Mouse (Mus musculus) CH12.LX (cell line): ENCODE data around the gene Hspa12a. TPM values are rescaled to one million over a fixed set of nuclear protein-coding genes. Genes with fewer than 3 reads are reported as not detected.

Experiments
- DNase-seq: peaks from one replicate; pipeline ENCODE4 v3.0.0-alpha.2; 2013; ENCODE audit errors: extremely low read depth
- H3K27ac ChIP-seq: 2 replicates; pipeline ENCODE4 v1.5.1; 2012; ENCODE audit warnings: low read depth, mild to moderate bottlenecking, control low read depth, moderate library complexity; ENCODE audit not compliant: insufficient read depth
- H3K27me3 ChIP-seq: replicated peaks from 2 replicates; pipeline ENCODE3; 2012; ENCODE audit warnings: inconsistent platforms
- H3K36me3 ChIP-seq, 2 experiments: replicated peaks in 1 of 2; 2 replicates each; pipeline versions ENCODE3 to v1.6.1; 2012; ENCODE audit warnings: inconsistent platforms in 1 of 2, low read length in 1 of 2, mild to moderate bottlenecking in 1 of 2, mixed read lengths in 1 of 2, moderate library complexity in 1 of 2; ENCODE audit not compliant: control insufficient read depth in 1 of 2, insufficient read depth in 1 of 2
- H3K4me1 ChIP-seq, 2 experiments: 2 replicates each; pipeline ENCODE4 v1.6.1; 2012; ENCODE audit warnings: inconsistent platforms in 1 of 2, moderate library complexity in 1 of 2; ENCODE audit not compliant: insufficient read depth in 2 of 2, control insufficient read depth in 1 of 2
- H3K4me2 ChIP-seq: 2 replicates; pipeline ENCODE4 v1.6.1; 2012; ENCODE audit warnings: low read depth, mild to moderate bottlenecking, control low read depth; ENCODE audit not compliant: poor library complexity, insufficient read depth, severe bottlenecking
- H3K4me3 ChIP-seq, 3 experiments: fragments of 150-350 bp in 1 of 3; sonication (generic) in 1 of 3; replicated peaks in 1 of 3; 2 replicates each; pipeline versions ENCODE3 to v1.5.1; 2011 to 2012; ENCODE audit warnings: low read depth in 2 of 3, low read length in 2 of 3, mild to moderate bottlenecking in 2 of 3, moderate library complexity in 2 of 3, control low read depth in 1 of 3, improper control_type of control experiment in 1 of 3, inconsistent platforms in 1 of 3, mixed read lengths in 1 of 3; ENCODE audit not compliant: poor library complexity in 1 of 3
- H3K79me2 ChIP-seq: replicated peaks from 2 replicates; pipeline ENCODE4 v1.6.1; 2012; ENCODE audit warnings: mild to moderate bottlenecking, moderate library complexity; ENCODE audit not compliant: control insufficient read depth, poor library complexity, insufficient read depth, severe bottlenecking; ENCODE audit errors: extremely low read depth
- H3K9ac ChIP-seq: 2 replicates; pipeline ENCODE4 v1.6.1; 2012; ENCODE audit warnings: low read depth, mild to moderate bottlenecking, control low read depth, moderate library complexity; ENCODE audit not compliant: insufficient read depth
- H3K9me3 ChIP-seq: replicated peaks from 2 replicates; pipeline ENCODE3; 2012; ENCODE audit warnings: low read length, inconsistent platforms, mixed read lengths
- BHLHE40 ChIP-seq: IDR thresholded peaks from 2 replicates; pipeline ENCODE4 v1.6.1; 2011; ENCODE audit warnings: mild to moderate bottlenecking, low read depth, low read length, improper control_type of control experiment
- CHD1 ChIP-seq: IDR thresholded peaks from 2 replicates; pipeline ENCODE4 v1.6.1; 2012; ENCODE audit warnings: low read depth, low read length, improper control_type of control experiment, inconsistent platforms
- CHD2 ChIP-seq: IDR thresholded peaks from 2 replicates; pipeline ENCODE4 v1.6.1; 2011; ENCODE audit warnings: low read length, improper control_type of control experiment
- ETS1 ChIP-seq: conservative IDR thresholded peaks from 2 replicates; pipeline ENCODE4 v1.6.1; 2012; ENCODE audit warnings: low read depth, mild to moderate bottlenecking, inconsistent platforms, low read length, improper control_type of control experiment, moderate library complexity
- IRF4 ChIP-seq: IDR thresholded peaks from 2 replicates; pipeline ENCODE4 v1.6.1; 2014; ENCODE audit warnings: low read depth, mild to moderate bottlenecking, inconsistent platforms, low read length, improper control_type of control experiment
- JUN ChIP-seq: IDR thresholded peaks from 2 replicates; pipeline ENCODE4 v1.6.1; 2011; ENCODE audit warnings: low read depth, mild to moderate bottlenecking, low read length, improper control_type of control experiment, moderate library complexity; ENCODE audit not compliant: insufficient read depth
- MAFK ChIP-seq: IDR thresholded peaks from 2 replicates; pipeline ENCODE4 v1.6.1; 2011; ENCODE audit warnings: low read length, improper control_type of control experiment; ENCODE audit not compliant: insufficient replicate concordance
- MEF2A ChIP-seq: IDR thresholded peaks from 2 replicates; pipeline ENCODE4 v1.6.1; 2014; ENCODE audit warnings: low read depth, mild to moderate bottlenecking, inconsistent platforms, low read length, improper control_type of control experiment, borderline replicate concordance
- MYC ChIP-seq: IDR thresholded peaks from 2 replicates; pipeline ENCODE4 v1.6.1; 2011; ENCODE audit warnings: low read depth, mild to moderate bottlenecking, improper control_type of control experiment, low read length
- NELFE ChIP-seq: IDR thresholded peaks from 2 replicates; pipeline ENCODE4 v1.6.1; 2011; ENCODE audit warnings: low read depth, low read length, improper control_type of control experiment
- PAX5 ChIP-seq: IDR thresholded peaks from 2 replicates; pipeline ENCODE4 v1.6.1; 2012; ENCODE audit warnings: low read length, inconsistent platforms, mixed read lengths
- POLR2A ChIP-seq: IDR thresholded peaks from 2 replicates; pipeline ENCODE4 v1.6.1; 2011; ENCODE audit warnings: low read depth, mild to moderate bottlenecking, improper control_type of control experiment, low read length
- POLR2AphosphoS2 ChIP-seq: IDR thresholded peaks from 2 replicates; pipeline ENCODE4 v1.6.1; 2011; ENCODE audit warnings: low read depth, low read length, improper control_type of control experiment
- RAD21 ChIP-seq: IDR thresholded peaks from 2 replicates; pipeline ENCODE4 v1.6.1; 2011; ENCODE audit warnings: low read depth, mild to moderate bottlenecking, low read length, improper control_type of control experiment, moderate library complexity
- RCOR1 ChIP-seq: conservative IDR thresholded peaks from 2 replicates; pipeline ENCODE4 v1.6.1; 2012; ENCODE audit warnings: low read depth, mild to moderate bottlenecking, inconsistent platforms, low read length, improper control_type of control experiment
- SIN3A ChIP-seq: IDR thresholded peaks from 2 replicates; pipeline ENCODE4 v1.6.1; 2012; ENCODE audit warnings: low read length, improper control_type of control experiment, inconsistent platforms
- TCF12 ChIP-seq: IDR thresholded peaks from 2 replicates; pipeline ENCODE4 v1.6.1; 2014; ENCODE audit warnings: low read depth, mild to moderate bottlenecking, inconsistent platforms, low read length, improper control_type of control experiment
- USF2 ChIP-seq: conservative IDR thresholded peaks from 2 replicates; pipeline ENCODE4 v1.6.1; 2011; ENCODE audit warnings: low read depth, low read length, improper control_type of control experiment
- ZC3H11A ChIP-seq: IDR thresholded peaks from 2 replicates; pipeline ENCODE4 v1.6.1; 2012; ENCODE audit warnings: low read depth, mild to moderate bottlenecking, inconsistent platforms, low read length, improper control_type of control experiment
- ZKSCAN1 ChIP-seq: IDR thresholded peaks from 2 replicates; pipeline ENCODE4 v1.6.1; 2012; ENCODE audit warnings: low read depth, inconsistent platforms, low read length, improper control_type of control experiment, borderline replicate concordance
- dilution Hi-C: fragments of 300-500 bp; cut with MboI; formaldehyde crosslinking; loops from 2 replicates; pipeline ENCODE4 v1.14.3; 2020; ENCODE audit warnings: low sequenced_read_pairs; ENCODE audit not compliant: extremely low pct_unique_long_range_greater_than_20kb, extremely low pct_ligation_motif_present
- in situ Hi-C: fragments of 300-500 bp; cut with MboI; formaldehyde crosslinking; loops from 3 replicates; pipeline ENCODE4 v1.14.3; 2019; ENCODE audit warnings: low sequenced_read_pairs, low pct_ligation_motif_present, low pct_unique_long_range_greater_than_20kb, mixed read lengths
- polyA plus RNA-seq: library from polyadenylated mRNA; unstranded; fragments of >175 nt; gene quantifications from 2 replicates; pipeline ENCODE4 v1.2.1, GENCODE M21; 2012; ENCODE audit warnings: low read depth; ENCODE audit not compliant: insufficient read length
- total RNA-seq, 2 experiments: library from RNA; depleted of rRNA; stranded (reverse); fragments of 300-350 nt in 1 of 2; fragments of >200 nt in 1 of 2; gene quantifications; 2 replicates each; pipeline ENCODE4 v1.2.3; 2012 to 2014

Gene Hspa12a
- total and polyA plus RNA-seq, 3 experiments: 1.4 to 1.9 (median 1.4) TPM

- Histone ChIP-seq H3K27ac (no peak overlapping the region), H3K4me2 (no peak overlapping the region), H3K9ac (no peak overlapping the region), H3K9me3 (no peaks in the 10 kb centered on the region), H3K79me2 (no peaks in the 10 kb centered on the region), H3K4me1 (peaks cover 9 to 60% of the 10 kb centered on the region in 2 experiments), H3K27me3 (no peaks in the 10 kb centered on the region), H3K4me3 (no peak overlapping the region), H3K36me3 (no peaks in the 10 kb centered on the region)
- in situ Hi-C loops: no loop called here
- dilution Hi-C loops: no loop called here
- no peak for DNase-seq
- TF ChIP-seq MYC (no peak), ZKSCAN1 (no peak), SIN3A (no peak), PAX5 (no peak), ZC3H11A (no peak), BHLHE40 (no peak), MAFK (no peak), JUN (no peak), ETS1 (no peak), USF2 (no peak), TCF12 (no peak), CHD2 (no peak), RCOR1 (no peak), POLR2A (no peak), POLR2AphosphoS2 (no peak), CHD1 (no peak), RAD21 (no peak), IRF4 (no peak), NELFE (no peak)
These were observed 120.8 kb downstream of the Hspa12a start for GRCm38 (mm10) chr19:58822454-58823200.

GRCm38 (mm10) chr19:58818571-58819415 is 124.7 kb downstream of the Hspa12a start:
- Histone ChIP-seq H3K27me3 (no peaks in the 10 kb centered on the region), H3K4me3 (no peak overlapping the region), H3K27ac (no peak overlapping the region), H3K36me3 (no peaks in the 10 kb centered on the region), H3K9me3 (no peaks in the 10 kb centered on the region), H3K4me1 (peaks cover 7 to 49% of the 10 kb centered on the region in 2 experiments; a peak in 3 of 4 replicates), H3K4me2 (peak overlapping the region; percentile 52), H3K79me2 (no peaks in the 10 kb centered on the region), H3K9ac (no peak overlapping the region)
- no peak for DNase-seq
- TF ChIP-seq ETS1 (peak; percentile 44; the same call in 1 of the 2 replicates), MEF2A (no peak)
- dilution Hi-C loops: no loop called here
- in situ Hi-C loops: loop anchor here (5.0 kb wide), 1 partner anchor 394 kb away; no protein-coding TSS in a partner anchor
